Mouse (Mus musculus) right cerebral cortex, adult 18-20 months (tissue): Measurements from ENCODE around the gene Cep104.

ENCODE experiments used
- DNase-seq: peaks from one replicate; pipeline ENCODE4 v3.0.0; 2022; ENCODE audit warnings: mixed read lengths

The Cep104 gene

DNA sequence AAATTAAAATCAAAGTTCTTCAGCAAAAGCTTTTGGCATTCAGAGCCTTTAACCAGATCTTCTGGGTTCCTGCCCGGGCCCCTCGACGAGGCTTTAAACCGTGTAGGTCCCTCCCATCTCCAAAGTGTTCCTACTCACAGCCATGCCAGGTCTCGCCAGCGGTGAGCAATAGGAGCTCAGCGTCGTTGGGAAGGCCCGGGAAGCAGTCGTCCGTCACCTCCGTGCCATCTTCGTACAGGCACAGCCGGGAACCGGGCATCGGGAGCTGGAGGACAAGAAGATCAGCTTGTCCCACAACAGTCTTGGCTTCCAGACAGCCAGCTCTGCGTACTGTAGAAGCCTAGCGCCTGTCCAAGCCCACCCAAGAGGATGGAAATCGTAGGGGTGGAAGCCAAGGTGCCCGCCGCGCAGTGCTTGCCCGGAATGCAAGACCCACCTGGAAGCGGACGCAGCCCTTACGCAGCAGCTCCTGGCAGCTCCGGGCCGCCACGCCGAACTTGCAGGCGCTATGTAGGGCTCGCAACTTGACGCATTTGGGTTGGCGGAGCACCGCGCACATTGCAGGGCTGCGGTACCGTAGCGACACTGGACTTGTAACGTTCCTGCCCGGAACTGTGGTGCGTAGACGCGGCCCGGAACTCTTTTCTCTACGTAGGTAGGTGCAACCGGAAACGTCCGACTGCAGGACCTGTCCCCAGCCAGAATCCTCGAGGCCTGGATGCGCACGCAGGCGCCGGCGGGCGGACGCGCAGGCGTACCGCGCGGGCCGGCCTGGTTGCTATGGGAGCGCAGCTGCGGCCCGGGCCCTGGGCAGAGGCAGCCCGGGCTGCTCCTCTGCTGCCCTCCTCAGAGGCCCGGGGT, at the start of gene Cep104, which contains the start of gene Dffb:
Gene Cep104, plus strand, starts transcription at position 764 of the 861 bp plus-strand sequence.
Gene Dffb, minus strand, starts transcription at position 696 of the 861 bp plus-strand sequence.
- peak; percentile 94 for DNase-seq

DNA sequence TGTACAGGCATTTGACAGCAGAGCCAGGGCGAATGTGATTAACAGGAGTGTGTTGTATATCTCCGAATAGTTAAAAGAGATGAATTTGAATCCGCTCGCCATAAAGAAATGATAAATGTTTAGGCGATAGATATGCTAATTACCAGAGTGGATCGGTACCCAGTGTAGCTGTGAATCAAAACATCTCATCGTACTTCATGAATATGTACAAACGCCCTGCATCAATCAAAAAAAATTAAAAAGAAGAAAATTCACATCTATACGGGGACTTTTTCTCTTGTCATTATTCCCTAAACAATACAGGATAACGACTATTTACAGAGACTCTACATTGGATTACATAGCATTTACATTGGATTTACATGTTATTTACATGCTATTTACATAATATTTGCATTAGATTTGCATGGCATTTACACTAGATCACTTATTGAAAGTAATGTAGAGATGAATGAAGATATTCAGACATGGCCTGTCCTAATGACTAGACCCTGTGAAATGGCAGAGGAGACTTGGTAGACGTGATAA, 46.2 kb upstream of the Cep104 start:
- no peak for DNase-seq

DNA sequence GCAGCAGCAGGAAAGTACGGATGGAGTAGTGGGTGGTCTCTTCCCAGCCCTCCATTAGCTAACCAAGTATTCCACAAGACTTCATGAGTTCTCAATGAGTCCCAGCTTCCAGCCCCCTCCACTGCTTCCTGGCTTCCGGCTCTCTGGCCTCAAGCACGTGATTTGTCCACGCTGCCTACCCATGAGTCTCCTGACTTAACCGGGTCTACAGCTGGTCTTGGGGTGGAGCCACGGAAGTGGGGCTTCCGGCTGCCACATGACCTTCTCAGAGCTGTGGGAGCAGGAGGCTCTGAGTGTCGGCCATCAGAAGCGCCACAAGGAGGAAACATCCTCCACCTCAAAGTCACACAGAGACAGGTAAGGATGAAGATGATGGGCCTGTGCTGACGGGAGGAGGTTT, 45.6 kb upstream of the Cep104 start:
- no peak for DNase-seq

DNA sequence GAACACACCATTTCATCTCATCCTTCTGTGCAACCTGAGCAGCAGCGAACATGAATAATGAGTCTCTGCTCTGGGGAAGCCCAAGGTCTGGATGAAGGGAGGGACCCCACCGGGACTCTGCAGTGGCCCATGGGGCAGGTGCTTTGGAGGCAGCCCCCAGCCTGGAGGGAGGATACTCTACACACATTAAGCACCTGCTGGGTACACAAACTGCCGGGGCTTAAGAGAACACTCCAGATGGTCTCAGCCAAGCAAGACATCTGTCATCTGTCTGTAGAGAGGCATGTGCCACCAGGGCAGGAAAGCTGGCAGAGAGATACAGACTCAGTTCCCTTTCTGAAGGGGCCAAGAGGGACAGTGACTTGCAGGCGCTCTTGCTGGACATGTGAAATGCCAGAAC, 45.1 kb upstream of the Cep104 start:
- no peak for DNase-seq

DNA sequence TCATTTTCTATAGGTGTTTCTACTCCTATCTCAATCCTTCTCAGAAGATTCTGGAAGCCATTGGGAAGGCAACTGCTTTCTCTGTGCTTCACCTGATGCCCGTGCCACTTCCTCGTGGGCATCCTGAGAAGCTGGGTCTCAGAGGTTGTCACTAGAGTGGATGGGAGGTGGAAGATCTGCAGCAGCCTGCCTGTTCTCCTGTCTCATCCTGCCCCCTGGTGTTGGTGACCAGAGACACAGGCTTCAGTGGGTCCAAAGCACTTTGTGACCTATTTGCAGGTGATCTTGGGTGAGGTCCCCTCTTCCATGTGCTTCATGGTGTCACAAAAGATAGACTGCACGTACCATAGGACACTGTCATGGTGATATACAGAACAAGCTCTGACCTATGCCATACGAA, 31.8 kb upstream of the Cep104 start:
- peak; percentile 52 for DNase-seq

DNA sequence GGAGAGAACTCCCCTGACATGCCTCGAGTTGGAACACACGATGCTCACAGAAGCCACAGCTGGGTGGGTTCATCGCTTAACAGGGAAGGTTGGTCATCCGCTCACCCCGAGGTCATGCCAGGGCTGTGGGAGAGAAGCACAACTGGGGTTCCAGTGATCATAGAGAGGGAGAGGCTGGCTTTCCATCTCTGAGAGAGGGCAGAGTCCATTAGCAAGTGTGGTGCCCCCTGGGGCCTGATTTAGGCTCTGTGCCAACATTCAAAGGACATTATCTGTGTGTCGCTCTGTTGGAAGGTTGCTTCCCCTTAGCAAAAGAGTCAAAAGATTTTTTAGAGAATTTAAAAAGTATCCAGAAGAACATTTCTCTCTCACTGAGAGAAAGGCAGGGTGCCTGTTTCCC, 30.7 kb upstream of the Cep104 start:
- no peak for DNase-seq

DNA sequence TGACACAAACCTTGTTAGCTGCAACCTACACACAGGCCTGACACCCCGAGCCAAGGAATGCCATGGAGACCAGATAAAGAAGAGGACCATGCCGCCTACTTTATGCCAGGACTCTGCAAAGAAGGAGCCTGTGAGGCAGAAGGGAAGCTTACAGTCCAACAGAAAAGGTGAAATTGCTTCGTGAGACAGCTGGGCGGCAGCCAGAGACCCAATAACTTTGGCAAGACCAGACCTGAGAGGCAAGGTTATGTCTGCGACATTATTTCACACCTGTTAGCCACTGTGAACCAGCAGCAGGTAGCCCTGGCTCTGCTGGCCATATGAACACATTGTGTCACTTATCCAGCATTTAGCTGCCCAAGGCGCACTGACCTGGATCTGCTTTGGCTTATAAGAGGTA, 29.3 kb upstream of the Cep104 start:
- DNase-seq: no peak

DNA sequence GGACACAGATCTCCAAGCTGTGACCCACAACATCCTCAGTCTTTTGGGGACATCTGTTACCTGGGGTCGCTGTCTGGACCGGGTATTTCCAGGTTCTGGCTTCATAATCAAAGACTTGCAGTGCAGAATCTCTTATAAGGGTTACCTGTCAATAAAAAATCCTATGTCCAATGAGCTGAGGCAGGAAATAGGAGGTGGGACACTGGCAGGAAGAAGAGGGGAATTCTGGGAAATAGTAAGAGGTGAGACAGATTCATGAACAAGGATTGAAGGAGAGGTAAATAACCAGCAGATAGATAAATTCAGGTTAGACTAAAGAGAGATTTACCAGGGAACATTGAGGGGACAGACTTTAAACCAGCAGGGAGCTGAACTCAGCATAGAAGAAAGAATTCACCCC, 24.6 kb upstream of the Cep104 start:
- DNase-seq: no peak

DNA sequence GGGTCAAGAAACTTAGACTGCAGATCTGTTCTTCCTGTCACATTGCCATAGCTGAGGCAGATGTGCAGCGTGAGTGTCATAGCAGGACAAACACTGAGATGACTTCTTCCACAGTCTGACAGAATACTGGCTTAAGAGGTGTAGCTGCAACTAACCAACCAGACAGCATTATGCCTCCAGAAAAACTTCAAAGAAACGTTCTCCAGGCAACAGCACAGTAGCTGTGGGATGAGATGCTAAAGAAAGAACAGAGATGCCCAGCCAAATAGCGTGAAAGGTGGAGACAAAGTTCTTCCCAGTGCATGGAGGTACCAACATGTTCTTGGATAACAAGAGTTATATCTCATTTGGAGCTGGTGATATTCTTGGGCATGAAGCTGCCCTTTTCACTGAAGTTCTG, 23.8 kb upstream of the Cep104 start:
- no peak for DNase-seq

DNA sequence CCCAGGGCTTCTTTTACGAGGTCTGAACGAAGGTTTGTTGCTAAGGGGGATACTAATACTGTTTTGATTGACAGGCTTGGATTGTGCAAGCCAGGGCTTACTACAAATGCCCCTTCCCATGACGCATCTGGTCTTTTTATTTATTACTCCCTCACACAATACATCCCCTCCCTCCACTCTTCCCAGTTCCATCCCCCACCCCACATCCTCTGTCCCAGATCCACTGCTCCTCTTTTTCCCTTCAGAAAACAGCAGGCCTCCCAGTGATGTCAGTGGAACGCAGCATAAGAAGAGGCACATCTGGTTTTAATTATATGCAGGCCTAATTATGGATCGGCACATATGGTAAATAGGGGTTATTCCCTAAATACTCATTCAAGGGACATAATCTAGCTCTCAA, 23.3 kb upstream of the Cep104 start:
- no peak for DNase-seq

DNA sequence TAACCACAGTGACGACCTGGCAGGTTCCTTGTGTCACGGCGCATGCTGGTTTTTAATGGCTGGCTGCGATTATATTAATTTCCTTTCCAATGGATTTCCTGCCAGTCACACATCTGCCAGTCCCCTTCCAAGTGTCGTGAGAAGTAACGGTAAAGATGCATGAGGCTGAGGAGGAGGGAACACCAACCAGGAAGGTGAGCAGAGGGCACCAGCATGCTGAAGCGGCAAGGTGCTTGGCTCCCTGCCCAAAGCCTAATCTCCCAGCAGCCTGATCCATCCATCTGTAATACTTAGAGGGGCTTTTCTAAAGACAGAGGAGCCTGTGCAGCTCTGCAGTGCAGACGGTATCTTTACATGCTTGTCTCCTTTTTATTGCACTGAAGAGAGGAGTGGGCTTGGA, 19.3 kb upstream of the Cep104 start:
- DNase-seq: no peak

DNA sequence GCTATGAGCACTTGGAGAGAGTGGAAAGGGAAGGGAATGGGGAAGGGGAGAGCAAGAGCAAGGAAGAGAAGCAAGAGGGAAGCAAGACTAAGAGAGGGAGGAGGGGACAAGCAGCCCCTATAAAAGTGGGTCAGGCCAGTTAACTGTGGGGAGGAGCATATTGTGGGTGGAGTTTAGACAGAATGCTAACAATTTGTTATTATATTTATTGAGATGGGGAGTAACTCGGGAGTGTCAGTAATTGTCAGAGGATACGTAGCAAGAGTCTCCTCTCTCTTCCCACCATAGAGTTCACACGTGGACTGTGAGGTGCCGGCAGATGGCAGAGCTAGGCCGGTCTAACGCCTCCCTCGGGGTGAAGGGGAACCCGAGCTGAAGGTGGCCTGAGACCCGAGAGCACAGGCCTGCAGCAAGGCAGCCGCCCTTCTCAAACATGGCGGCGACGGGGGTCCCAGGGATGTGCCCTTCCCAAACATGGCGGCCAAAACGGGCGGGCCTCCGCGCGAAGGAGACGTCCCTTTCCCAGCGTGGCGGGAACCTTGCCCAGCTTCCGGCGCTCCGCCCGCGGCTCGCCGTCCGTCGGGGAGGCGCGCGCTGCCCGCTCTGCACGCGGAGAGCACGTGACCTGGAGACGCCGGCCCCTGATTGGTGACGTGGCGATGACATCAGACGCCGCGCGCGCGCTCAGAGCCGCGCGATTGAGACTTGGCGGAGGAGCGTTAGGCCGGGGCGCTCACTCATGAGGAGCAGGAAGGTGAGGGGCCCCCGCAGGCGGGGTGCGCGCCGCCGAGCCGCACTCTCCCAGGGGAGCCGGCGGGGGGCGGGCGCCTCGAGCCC, 18.2 kb upstream of the Cep104 start, which contains the start of gene A430005L14Rik:
Gene A430005L14Rik, plus strand, starts transcription at position 669 of the 837 bp plus-strand sequence.
- peak; percentile 99 for DNase-seq

DNA sequence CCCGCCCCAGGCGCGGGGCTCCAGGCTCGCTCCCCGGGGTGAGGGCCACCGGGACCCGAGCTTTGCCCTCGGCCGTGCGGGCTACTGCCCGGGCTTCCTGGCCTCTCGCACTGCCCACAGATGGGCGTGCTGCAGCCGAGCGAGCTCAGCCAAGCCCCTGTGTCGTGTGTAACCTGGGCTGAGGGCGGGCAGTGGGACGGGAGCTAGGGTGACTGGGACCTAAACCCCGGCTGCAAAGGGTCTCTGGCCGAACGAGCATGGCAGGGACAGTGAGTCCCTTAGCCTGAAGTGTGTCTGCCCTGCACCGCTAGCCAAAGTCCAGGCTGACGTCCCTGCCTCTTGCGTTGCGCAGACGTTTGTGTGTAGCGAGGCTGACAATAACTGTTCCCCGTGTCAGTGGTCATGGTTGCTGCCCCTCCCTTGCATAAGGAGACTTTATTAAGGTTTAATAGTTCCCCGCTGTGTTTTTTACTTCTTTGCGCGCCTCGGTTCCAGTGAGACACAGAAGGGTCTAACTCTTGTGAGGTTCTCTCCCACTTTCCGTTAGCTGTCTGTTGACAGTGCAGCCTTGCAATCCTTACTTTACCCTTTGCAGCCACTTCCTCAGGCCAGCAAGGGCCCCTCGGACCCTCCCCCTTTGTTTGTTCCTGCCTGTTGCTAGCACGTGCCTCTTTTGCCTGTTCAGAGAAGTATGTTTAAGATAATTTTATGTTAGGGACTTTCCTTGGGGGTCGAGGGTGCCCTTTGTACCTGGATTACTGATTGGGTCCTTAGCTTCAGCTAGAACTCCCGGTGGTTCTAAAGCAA, 17.3 kb upstream of the Cep104 start:
- DNase-seq: no peak

DNA sequence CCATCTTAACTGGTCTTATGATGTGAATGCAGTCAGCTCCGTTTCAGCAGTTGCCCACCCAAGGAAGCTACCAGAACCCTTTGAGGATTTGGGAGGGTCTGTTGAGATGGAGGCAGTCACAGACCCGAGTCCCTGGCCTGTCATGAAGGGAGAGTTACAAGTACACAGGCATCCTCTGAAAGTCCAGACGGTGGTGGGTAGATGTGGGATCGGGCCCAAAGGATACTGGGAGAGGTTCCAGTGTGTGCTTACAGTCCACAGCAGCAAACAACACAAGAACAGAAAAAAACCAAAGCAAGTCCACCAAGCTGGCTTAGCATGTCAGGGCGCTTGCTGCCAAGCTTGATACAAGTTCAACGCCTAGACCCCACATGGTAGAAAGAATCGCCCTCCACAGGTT, 12.4 kb upstream of the Cep104 start:
- peak; percentile 67 for DNase-seq

DNA sequence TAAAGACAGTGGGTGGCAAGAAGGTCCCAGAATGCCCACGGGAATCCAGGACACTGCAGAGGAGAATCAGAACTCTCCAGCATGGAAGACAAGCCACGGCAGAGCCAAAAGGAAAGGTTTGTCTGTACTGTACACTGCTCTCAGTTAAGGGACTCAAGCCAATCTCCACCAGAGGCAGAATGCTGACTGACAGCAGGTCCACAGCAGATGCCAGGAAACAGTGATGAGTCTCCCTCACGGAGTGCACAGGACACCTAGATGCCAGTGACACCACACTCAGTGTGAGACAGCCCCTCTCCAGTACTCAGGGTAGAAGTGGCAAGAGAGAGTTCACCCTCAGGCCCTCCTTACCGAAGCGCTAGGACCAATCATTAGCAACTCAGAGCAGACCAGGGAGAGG, 8.3 kb upstream of the Cep104 start:
- no peak for DNase-seq

DNA sequence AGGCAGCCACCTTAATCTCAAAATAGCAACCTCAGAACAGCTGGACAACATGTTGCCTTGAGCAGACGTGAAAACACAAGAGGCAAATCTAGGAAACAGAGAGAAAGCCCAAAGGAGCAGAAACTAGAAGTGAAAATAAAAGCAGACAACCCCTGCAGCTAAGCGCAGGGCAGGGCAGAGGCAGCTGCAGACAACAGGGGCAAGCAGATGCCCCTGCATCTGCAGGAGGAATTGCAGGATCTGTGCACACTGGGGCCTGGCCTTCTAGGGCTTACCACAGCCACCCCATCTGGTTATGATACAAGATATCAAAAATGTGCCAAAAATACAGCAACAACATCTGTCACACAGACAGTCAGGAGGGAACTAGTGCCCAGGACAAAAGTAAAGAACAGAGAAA, 7.4 kb upstream of the Cep104 start:
- DNase-seq: no peak

DNA sequence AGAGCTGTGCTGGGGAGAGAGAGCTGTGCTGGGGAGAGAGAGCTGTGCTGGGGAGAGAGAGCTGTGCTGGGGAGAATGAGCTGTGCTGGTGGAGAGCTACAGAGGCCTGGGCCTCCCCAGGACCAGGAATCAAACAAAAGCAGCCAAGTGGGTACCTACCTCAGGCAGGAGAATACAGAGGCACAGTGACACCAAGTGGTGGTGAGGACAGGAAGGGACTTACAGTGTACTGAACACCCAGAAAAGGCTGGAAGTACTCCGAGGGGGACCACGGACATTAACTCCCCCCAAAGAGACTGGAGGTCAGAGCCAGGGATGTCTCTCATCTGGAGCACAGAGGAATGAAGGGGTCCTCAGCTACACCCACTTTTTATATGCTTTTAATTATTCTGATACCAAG, 6.9 kb upstream of the Cep104 start:
- DNase-seq: no peak

DNA sequence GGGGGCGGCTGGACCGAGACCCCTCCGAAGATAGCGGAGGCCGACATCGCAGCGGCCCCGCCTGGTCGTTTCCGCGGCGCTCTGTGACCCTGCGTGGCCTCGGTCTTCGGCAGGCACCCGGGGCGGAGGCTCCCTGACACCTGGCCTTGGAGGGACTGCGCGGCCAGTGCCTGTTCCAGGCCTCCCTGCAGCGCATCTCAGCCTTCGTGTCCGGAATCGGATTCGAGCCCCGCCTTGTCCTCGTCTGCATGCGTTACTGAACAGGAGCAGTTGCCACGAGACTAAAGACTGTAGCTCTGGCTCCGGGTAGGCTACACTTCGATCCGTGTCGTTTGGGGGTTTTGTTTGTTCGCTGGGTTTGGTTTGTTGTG, 283 bp downstream of the Cep104 start:
- DNase-seq: no peak

DNA sequence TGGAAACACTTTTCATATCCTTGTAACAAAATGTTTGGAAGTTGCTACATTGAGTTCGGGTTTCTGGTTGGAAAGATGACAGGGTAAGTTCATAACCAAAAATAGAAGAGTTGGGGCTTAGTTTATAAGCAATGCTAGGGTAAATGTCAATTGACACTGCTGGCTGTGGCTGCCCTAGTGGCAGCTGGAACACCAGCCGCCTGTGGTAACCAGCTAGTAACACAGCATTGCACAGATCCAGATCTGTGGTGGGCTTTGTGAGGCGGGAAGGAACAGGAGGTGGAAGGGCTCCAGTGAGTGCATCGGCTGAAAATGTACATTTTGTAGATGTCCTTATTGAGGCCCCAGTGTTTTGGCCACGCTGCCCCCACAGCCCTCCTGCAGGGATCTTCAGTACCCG, 774 bp downstream of the Cep104 start:
- no peak for DNase-seq

DNA sequence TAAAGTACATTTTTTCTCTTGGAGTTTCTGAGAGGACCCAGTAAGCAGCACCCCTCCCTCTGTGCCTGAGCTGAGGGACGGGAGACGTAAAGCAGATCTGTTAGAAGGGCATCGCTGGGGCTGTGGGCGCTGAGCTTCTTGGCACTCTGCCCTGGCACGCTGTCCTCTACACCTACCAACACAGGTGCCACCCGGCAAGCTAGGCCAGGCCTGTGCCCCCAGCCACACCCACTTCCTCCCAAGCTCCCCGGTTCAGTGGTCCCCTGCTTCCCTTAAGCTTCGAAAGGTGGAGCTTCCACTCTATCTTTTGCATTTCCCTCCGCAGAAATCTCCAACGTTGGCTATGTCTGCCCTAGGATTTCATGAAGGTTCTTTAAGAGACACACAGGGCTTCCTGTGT, 4.2 kb downstream of the Cep104 start:
- DNase-seq: no peak

DNA sequence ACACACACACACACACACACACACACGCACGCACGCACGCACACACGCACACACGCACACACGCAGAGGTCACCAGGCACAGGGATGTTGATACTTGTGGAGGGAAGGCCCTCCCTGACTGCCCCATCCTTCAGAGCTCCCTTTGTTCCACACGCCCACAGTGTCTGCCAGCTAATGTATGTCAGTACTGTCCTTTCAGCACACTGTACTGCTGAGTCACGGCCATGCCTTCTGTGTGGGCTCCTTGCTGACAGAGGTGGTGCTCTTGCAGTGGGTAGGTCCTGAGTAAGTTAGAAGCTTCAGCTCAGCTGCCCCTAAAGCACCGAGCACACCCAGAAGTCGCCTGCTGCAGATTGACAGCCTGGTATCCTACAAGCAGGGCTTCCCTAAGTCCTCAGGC, 5.5 kb downstream of the Cep104 start:
- DNase-seq: peak; percentile 53

DNA sequence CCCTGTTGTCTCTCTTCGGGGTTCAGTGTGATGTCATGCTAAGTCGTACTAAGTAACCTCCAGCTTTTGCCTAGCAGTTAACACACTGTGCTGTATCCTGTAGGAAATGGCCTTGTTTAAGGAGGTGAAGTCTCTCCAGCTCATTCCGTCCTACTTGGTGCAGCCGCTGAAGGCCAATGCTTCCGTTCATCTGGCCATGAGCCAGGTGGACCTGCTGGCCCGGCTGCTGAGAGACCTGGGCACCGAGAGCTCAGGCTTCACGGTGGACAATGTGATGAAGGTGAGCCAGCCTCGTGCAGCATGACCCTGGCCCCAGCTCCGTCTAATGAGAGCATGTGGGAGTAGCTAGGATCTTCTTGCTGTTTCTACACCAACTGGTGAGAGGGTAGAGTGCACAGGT, 17.7 kb downstream of the Cep104 start:
- DNase-seq: no peak

DNA sequence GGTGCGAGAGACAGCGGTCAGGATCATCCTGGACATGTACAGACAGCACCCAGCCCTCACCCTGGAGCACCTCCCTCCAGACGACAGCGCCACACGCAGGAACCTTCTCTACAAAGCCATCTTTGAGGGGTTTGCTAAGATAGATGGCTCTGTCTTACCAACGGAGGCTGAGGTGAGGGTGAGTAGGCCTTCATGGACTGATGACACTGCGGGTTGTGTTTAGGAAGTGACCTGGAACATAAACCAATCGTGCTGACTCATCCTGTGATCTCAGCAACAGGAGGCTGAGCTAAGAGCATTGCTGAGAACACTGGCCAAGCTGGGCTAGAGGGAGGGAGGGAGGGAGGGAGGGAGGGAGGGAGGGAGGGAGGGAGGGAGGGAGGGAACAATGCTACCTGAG, 18.5 kb downstream of the Cep104 start:
- DNase-seq: no peak
